Mouse (Mus musculus) hindbrain, embryonic 11.5 days (tissue): ENCODE data around the gene Runx1. TPM values are rescaled to one million over a fixed set of nuclear protein-coding genes. Genes with fewer than 3 reads are reported as not detected.

ENCODE experiments used
- ATAC-seq: fragments of 200-750 bp; cut with Nextera tagmentation; 2 replicates; pipeline ENCODE4 v1.8.0; 2017; ENCODE audit warnings: mild to moderate bottlenecking, moderate TSS enrichment, moderate library complexity; ENCODE audit not compliant: low FRiP score
- DNase-seq: peaks from one replicate; pipeline ENCODE4 v3.0.0-alpha.2; 2015; ENCODE audit warnings: low spot score
- H3K27ac ChIP-seq: fragments of 300-500 bp; sonication (generic); 2 replicates; pipeline ENCODE4 v1.5.1; 2014; ENCODE audit warnings: mild to moderate bottlenecking, low read depth, low read length
- H3K27me3 ChIP-seq: fragments of 300-500 bp; sonication (generic); 2 replicates; pipeline ENCODE4 v1.6.1; 2014; ENCODE audit warnings: mild to moderate bottlenecking, low read length, moderate library complexity, mixed read lengths; ENCODE audit not compliant: control insufficient read depth, insufficient read depth
- H3K36me3 ChIP-seq: fragments of 300-500 bp; sonication (generic); 2 replicates; pipeline ENCODE4 v1.6.1; 2014; ENCODE audit warnings: mild to moderate bottlenecking, low read length, moderate library complexity, mixed read lengths; ENCODE audit not compliant: control insufficient read depth, insufficient read depth
- H3K4me1 ChIP-seq: fragments of 300-500 bp; sonication (generic); replicated peaks from 2 replicates; pipeline ENCODE4 v1.6.1; 2014; ENCODE audit warnings: low read length, mixed read lengths; ENCODE audit not compliant: control insufficient read depth, insufficient read depth
- H3K4me2 ChIP-seq: fragments of 300-500 bp; sonication (generic); replicated peaks from 2 replicates; pipeline ENCODE4 v1.6.1; 2014; ENCODE audit warnings: mild to moderate bottlenecking, low read depth, low read length
- H3K4me3 ChIP-seq: fragments of 300-500 bp; sonication (generic); 2 replicates; pipeline ENCODE4 v1.5.1; 2014; ENCODE audit warnings: low read depth, low read length
- H3K9ac ChIP-seq: fragments of 300-500 bp; sonication (generic); 2 replicates; pipeline ENCODE4 v1.6.1; 2014; ENCODE audit warnings: low read depth, low read length
- H3K9me3 ChIP-seq: fragments of 300-500 bp; sonication (generic); 2 replicates; pipeline ENCODE4 v1.6.1; 2016; ENCODE audit warnings: low read length; ENCODE audit not compliant: control insufficient read depth
- WGBS: fragments of 180-500 bp; shearing (Covaris S2); extraction: QIAGEN DNeasy Blood & Tissue Kit; methylation state at CpG from one replicate; pipeline ENCODE4 v1.1.7; 2014; 5-methylcytosine and 5-hydroxymethylcytosine counted together
- polyA plus RNA-seq: library from polyadenylated mRNA; unstranded; fragments of >200 nt; fragmentation: Nextera tagmentation; extraction: Ambion mirVana; gene quantifications from 2 replicates; pipeline ENCODE4 v1.2.1, GENCODE M21; 2014

The Runx1 gene
- polyA plus RNA-seq, 1 experiment from 2014 or later, result 2.6 TPM

DNA sequence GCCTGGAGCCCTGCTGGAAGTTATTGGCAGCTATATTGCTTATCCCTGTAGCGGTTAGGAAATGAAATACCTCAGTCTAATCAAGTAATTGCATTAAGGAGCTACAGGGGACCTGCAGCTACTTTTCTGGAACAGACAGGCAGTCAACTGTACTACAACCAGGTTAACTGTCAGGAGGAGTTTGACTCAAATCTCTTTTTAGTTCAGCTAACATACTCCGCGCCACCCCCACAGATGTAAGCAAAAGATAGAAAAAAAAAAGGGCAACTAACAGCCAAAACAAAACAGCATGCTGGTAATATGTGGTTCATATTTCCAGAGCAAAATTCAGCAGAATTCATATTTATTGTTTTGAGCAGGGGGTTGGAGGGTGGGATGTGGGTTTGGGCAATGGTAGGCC, 72.0 kb downstream of the Runx1 start:
- no peak overlapping the region for H3K9ac ChIP-seq
- H3K27ac ChIP-seq, result no peak overlapping the region
- H3K4me1 ChIP-seq, result no peaks in the 10 kb centered on the region
- no peak for ATAC-seq
- H3K4me3 ChIP-seq, result no peak overlapping the region
- no peaks in the 10 kb centered on the region for H3K27me3 ChIP-seq
- H3K36me3 ChIP-seq, result no peaks in the 10 kb centered on the region
- H3K4me2 ChIP-seq, result no peak overlapping the region
- H3K9me3 ChIP-seq, result no peaks in the 10 kb centered on the region
- 89% methylated on average over 3 of the region's 3 CpGs for WGBS
- no peak for DNase-seq

GRCm38 (mm10) chr16:92753139-92753538, 72.8 kb downstream of the Runx1 start:
- ATAC-seq (no peak), DNase-seq (no peak)
- no peak overlapping the region for H3K27ac ChIP-seq
- H3K36me3 ChIP-seq, result no peaks in the 10 kb centered on the region
- H3K9ac ChIP-seq, result no peak overlapping the region
- WGBS, result 90% methylated on average over 8 of the region's 8 CpGs
- no peaks in the 10 kb centered on the region for H3K27me3 ChIP-seq
- no peak overlapping the region for H3K4me3 ChIP-seq
- no peak overlapping the region for H3K4me2 ChIP-seq
- no peaks in the 10 kb centered on the region for H3K9me3 ChIP-seq
- H3K4me1 ChIP-seq, result no peaks in the 10 kb centered on the region

DNA sequence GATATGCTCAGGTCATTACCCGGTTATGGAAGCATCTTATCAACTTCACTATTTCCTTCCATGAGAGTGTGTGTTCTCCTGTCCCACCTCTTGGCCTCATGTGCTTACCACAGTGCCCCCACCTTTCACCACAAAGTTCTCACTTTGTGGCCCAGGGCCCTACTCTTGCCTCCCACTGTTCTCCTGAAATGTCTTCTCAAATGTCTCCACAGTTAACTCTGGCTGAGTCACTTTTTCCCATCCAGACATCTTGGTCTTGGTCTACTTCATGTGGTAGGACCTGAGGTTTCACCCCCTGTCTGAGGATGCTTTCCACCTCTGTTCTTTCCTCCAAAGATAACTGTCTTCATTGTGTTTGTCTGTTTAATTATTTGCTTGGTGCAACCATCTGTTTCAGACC, 77.7 kb downstream of the Runx1 start:
- no peaks in the 10 kb centered on the region for H3K36me3 ChIP-seq
- no peak overlapping the region for H3K4me3 ChIP-seq
- DNase-seq (no peak), ATAC-seq (no peak)
- no peak overlapping the region for H3K27ac ChIP-seq
- no peaks in the 10 kb centered on the region for H3K4me1 ChIP-seq
- H3K9me3 ChIP-seq, result no peaks in the 10 kb centered on the region
- H3K27me3 ChIP-seq, result no peaks in the 10 kb centered on the region
- H3K4me2 ChIP-seq, result no peak overlapping the region
- 96% methylated on average over 1 of the region's 1 CpGs for WGBS
- no peak overlapping the region for H3K9ac ChIP-seq

GRCm38 (mm10) chr16:92747062-92747461, 78.9 kb downstream of the Runx1 start:
- Histone ChIP-seq H3K36me3 (no peaks in the 10 kb centered on the region), H3K4me2 (no peak overlapping the region), H3K9ac (no peak overlapping the region), H3K4me3 (no peak overlapping the region), H3K27me3 (no peaks in the 10 kb centered on the region), H3K4me1 (no peaks in the 10 kb centered on the region), H3K9me3 (no peaks in the 10 kb centered on the region), H3K27ac (no peak overlapping the region)
- WGBS, result 82% methylated on average over 2 of the region's 2 CpGs
- no peak for ATAC-seq
- DNase-seq, result no peak

DNA sequence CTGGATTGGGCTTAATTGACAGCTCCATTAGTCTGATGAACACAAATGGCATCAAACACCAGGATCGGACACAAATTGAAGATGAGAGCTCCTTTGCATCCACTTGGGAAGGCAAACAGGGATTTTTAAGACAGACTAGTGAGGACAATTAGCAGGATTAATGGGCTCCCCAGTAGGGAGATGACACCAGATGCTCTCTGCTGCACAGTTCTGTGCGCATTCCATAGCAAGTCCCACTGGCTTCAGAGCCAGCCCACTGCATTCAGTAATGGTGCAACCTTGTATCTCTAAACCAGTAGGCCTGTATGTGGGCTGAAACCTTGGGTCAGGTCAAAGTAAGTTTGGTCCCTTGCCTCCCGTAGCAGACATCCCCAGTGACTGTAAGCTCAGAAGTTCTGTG, 80.7 kb downstream of the Runx1 start:
- Histone ChIP-seq H3K36me3 (no peaks in the 10 kb centered on the region), H3K4me2 (no peak overlapping the region), H3K9ac (no peak overlapping the region), H3K4me3 (no peak overlapping the region), H3K9me3 (no peaks in the 10 kb centered on the region), H3K4me1 (no peaks in the 10 kb centered on the region), H3K27ac (no peak overlapping the region), H3K27me3 (no peaks in the 10 kb centered on the region)
- DNase-seq (no peak), ATAC-seq (no peak)
- 71% methylated on average over 3 of the region's 3 CpGs for WGBS

GRCm38 (mm10) chr16:92744172-92744777, 81.7 kb downstream of the Runx1 start:
- Histone ChIP-seq H3K9ac (no peak overlapping the region), H3K27me3 (no peaks in the 10 kb centered on the region), H3K36me3 (no peaks in the 10 kb centered on the region), H3K4me1 (0 out of 2 replicates have a peak, but pooled peaks cover 2% of the 10 kb centered on the region), H3K4me3 (no peak overlapping the region), H3K9me3 (no peaks in the 10 kb centered on the region), H3K4me2 (no peak overlapping the region), H3K27ac (no peak overlapping the region)
- DNase-seq, result no peak
- ATAC-seq, result no peak
- WGBS, result 73% methylated on average over 12 of the region's 12 CpGs

DNA sequence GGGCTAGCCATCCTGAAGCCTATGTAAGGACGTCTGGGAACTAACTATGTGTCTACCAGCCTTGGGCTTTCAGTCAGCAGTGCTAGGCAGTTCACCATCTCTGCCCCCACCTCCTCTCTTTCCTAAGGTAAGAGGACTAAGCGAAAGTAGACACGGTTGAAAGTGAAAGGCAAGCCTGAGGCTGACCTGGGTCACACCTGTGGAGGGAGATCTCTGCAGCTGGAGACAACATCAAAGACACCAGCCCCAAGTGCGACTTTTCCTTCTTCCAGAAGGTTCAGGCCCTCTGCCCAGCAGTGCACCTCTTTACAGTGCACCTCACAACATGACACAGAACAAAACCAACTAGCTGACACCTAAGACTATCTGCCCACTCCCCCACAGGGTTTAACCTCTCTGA, 82.2 kb downstream of the Runx1 start:
- no peak for ATAC-seq
- 78% methylated on average over 4 of the region's 4 CpGs for WGBS

GRCm38 (mm10) chr16:92741342-92741741, 84.6 kb downstream of the Runx1 start:
- DNase-seq, result no peak
- no peak overlapping the region for H3K9ac ChIP-seq
- H3K9me3 ChIP-seq, result no peaks in the 10 kb centered on the region
- H3K4me2 ChIP-seq, result no peak overlapping the region
- H3K4me3 ChIP-seq, result no peak overlapping the region
- no peak overlapping the region for H3K27ac ChIP-seq
- WGBS, result 84% methylated on average over 8 of the region's 8 CpGs
- no peaks in the 10 kb centered on the region for H3K27me3 ChIP-seq
- 0 out of 2 replicates have a peak, but pooled peaks cover 2% of the 10 kb centered on the region for H3K4me1 ChIP-seq
- no peaks in the 10 kb centered on the region for H3K36me3 ChIP-seq
- no peak for ATAC-seq

More for the DNA sequence above, 82.2 kb downstream of the Runx1 start:
- Histone ChIP-seq H3K36me3 (no peaks in the 10 kb centered on the region), H3K4me1 (0 out of 2 replicates have a peak, but pooled peaks cover 2% of the 10 kb centered on the region), H3K4me3 (no peak overlapping the region), H3K27me3 (no peaks in the 10 kb centered on the region), H3K4me2 (no peak overlapping the region), H3K9ac (no peak overlapping the region), H3K27ac (no peak overlapping the region), H3K9me3 (no peaks in the 10 kb centered on the region)
- no peak for DNase-seq

DNA sequence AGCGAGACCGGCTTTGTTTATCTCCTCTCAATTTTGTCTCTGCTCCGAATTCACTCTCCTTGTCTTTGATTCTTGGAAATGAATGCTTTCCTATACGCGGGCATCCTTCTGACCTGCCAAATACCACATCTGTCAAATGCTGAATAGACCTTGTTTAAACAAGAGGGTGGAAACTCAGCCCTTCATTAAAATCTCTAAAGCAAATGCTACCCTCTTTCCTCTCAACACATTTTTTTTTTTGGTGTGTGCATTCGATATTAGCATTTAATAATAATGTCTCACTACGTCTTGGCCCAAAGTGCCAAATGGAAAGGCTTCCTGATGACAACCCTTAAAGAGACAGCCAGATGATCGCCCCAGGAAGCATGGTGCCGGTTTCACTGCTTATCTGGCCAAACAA, 85.4 kb downstream of the Runx1 start:
- H3K4me1 ChIP-seq, result 0 out of 2 replicates have a peak, but pooled peaks cover 2% of the 10 kb centered on the region
- no peak overlapping the region for H3K27ac ChIP-seq
- no peak overlapping the region for H3K4me2 ChIP-seq
- ATAC-seq (no peak), DNase-seq (no peak)
- WGBS, result 43% methylated on average over 9 of the region's 9 CpGs
- H3K9ac ChIP-seq, result no peak overlapping the region
- H3K9me3 ChIP-seq, result no peaks in the 10 kb centered on the region
- no peak overlapping the region for H3K4me3 ChIP-seq
- H3K36me3 ChIP-seq, result no peaks in the 10 kb centered on the region
- H3K27me3 ChIP-seq, result no peaks in the 10 kb centered on the region
